Mouse (Mus musculus): ENCODE data around the gene Tedc1. TPM values are rescaled to one million over a fixed set of nuclear protein-coding genes. Genes with fewer than 3 reads are reported as not detected.

The Tedc1 gene
- polyA plus RNA-seq, 1 experiment from 2014 or later = 24.2 TPM

- Histone ChIP-seq H3K9me3 (ENCODE audit: control insufficient read depth, low read length) (no peaks in the 10 kb centered on the region), H3K4me2 (ENCODE audit: low read length) (no peak overlapping the region), H3K4me1 (replicated peaks; ENCODE audit: control insufficient read depth, insufficient read depth, low read length) (peaks cover 20% of the 10 kb centered on the region; the same call in 1 of the 2 replicates), H3K9ac (ENCODE audit: low read length) (no peak overlapping the region), H3K4me3 (ENCODE audit: low read depth, low read length) (no peak overlapping the region), H3K27ac (ENCODE audit: low read depth) (no peak overlapping the region), H3K36me3 (ENCODE audit: control insufficient read depth, insufficient read depth, low read length) (no peaks in the 10 kb centered on the region), H3K27me3 (replicated peaks; ENCODE audit: control insufficient read depth, insufficient read depth, low read length) (peaks cover 14% of the 10 kb centered on the region)
- DNase-seq (ENCODE audit: low spot score) (no peak), ATAC-seq (replicated peaks; ENCODE audit: low FRiP score, low TSS enrichment, low read depth) (no peak)
- WGBS = 72% methylated on average over 3 of the region's 3 CpGs
Measured at GRCm38 (mm10) chr12:113149896-113150295, 6.3 kb upstream of the Tedc1 start.

GRCm38 (mm10) chr12:113150591-113150990, 5.6 kb upstream of the Tedc1 start:
- no peaks in the 10 kb centered on the region for H3K9me3 ChIP-seq (ENCODE audit: control insufficient read depth, low read length)
- H3K4me1 ChIP-seq (replicated peaks; ENCODE audit: control insufficient read depth, insufficient read depth, low read length) = peaks cover 23% of the 10 kb centered on the region
- peaks cover 14% of the 10 kb centered on the region for H3K27me3 ChIP-seq (replicated peaks; ENCODE audit: control insufficient read depth, insufficient read depth, low read length)
- no peak overlapping the region for H3K9ac ChIP-seq (ENCODE audit: low read length)
- no peak overlapping the region for H3K4me3 ChIP-seq (ENCODE audit: low read depth, low read length)
- H3K4me2 ChIP-seq (ENCODE audit: low read length) = no peak overlapping the region
- no peak for ATAC-seq (replicated peaks; ENCODE audit: low FRiP score, low TSS enrichment, low read depth)
- 78% methylated on average over 4 of the region's 4 CpGs for WGBS
- no peak overlapping the region for H3K27ac ChIP-seq (ENCODE audit: low read depth)
- no peak for DNase-seq (ENCODE audit: low spot score)
- no peaks in the 10 kb centered on the region for H3K36me3 ChIP-seq (ENCODE audit: control insufficient read depth, insufficient read depth, low read length)

- H3K9ac ChIP-seq (ENCODE audit: low read length) = no peak overlapping the region
- WGBS = 65% methylated on average over 8 of the region's 8 CpGs
- DNase-seq (ENCODE audit: low spot score) (no peak), ATAC-seq (replicated peaks; ENCODE audit: low FRiP score, low TSS enrichment, low read depth) (no peak)
- H3K4me2 ChIP-seq (ENCODE audit: low read length) = no peak overlapping the region
- no peak overlapping the region for H3K4me3 ChIP-seq (ENCODE audit: low read depth, low read length)
- peaks cover 23% of the 10 kb centered on the region for H3K4me1 ChIP-seq (replicated peaks; ENCODE audit: control insufficient read depth, insufficient read depth, low read length)
- no peak overlapping the region for H3K27ac ChIP-seq (ENCODE audit: low read depth)
- H3K27me3 ChIP-seq (replicated peaks; ENCODE audit: control insufficient read depth, insufficient read depth, low read length) = peaks cover 14% of the 10 kb centered on the region
- H3K36me3 ChIP-seq (ENCODE audit: control insufficient read depth, insufficient read depth, low read length) = no peaks in the 10 kb centered on the region
- H3K9me3 ChIP-seq (ENCODE audit: control insufficient read depth, low read length) = no peaks in the 10 kb centered on the region
Measured at GRCm38 (mm10) chr12:113151046-113151445, 5.2 kb upstream of the Tedc1 start.

- no peak overlapping the region for H3K27ac ChIP-seq (ENCODE audit: low read depth)
- peak overlapping the region; percentile 90 for H3K4me2 ChIP-seq (ENCODE audit: low read length)
- H3K4me1 ChIP-seq (replicated peaks; ENCODE audit: control insufficient read depth, insufficient read depth, low read length) = peaks cover 20% of the 10 kb centered on the region
- no peaks in the 10 kb centered on the region for H3K36me3 ChIP-seq (ENCODE audit: control insufficient read depth, insufficient read depth, low read length)
- no peaks in the 10 kb centered on the region for H3K9me3 ChIP-seq (ENCODE audit: control insufficient read depth, low read length)
- peak overlapping the region; percentile 42 for H3K9ac ChIP-seq (ENCODE audit: low read length)
- ATAC-seq (replicated peaks; ENCODE audit: low FRiP score, low TSS enrichment, low read depth) = no peak
- WGBS = under 1% methylated on average over 35 of the region's 36 CpGs
- peak; percentile 74 for DNase-seq (ENCODE audit: low spot score)
- H3K27me3 ChIP-seq (replicated peaks; ENCODE audit: control insufficient read depth, insufficient read depth, low read length) = peaks cover 14% of the 10 kb centered on the region
- peak overlapping the region; percentile 46 for H3K4me3 ChIP-seq (ENCODE audit: low read depth, low read length)
Measured at GRCm38 (mm10) chr12:113151661-113152271, 4.5 kb upstream of the Tedc1 start.

GRCm38 (mm10) chr12:113152272-113152661, 4.0 kb upstream of the Tedc1 start:
- ATAC-seq (replicated peaks; ENCODE audit: low FRiP score, low TSS enrichment, low read depth) = no peak
- peaks cover 14% of the 10 kb centered on the region for H3K27me3 ChIP-seq (replicated peaks; ENCODE audit: control insufficient read depth, insufficient read depth, low read length)
- DNase-seq (ENCODE audit: low spot score) = no peak
- peak overlapping the region; percentile 90 for H3K4me2 ChIP-seq (ENCODE audit: low read length)
- H3K9me3 ChIP-seq (ENCODE audit: control insufficient read depth, low read length) = no peaks in the 10 kb centered on the region
- peak overlapping the region; percentile 42 for H3K9ac ChIP-seq (ENCODE audit: low read length)
- no peaks in the 10 kb centered on the region for H3K36me3 ChIP-seq (ENCODE audit: control insufficient read depth, insufficient read depth, low read length)
- peaks cover 25% of the 10 kb centered on the region for H3K4me1 ChIP-seq (replicated peaks; ENCODE audit: control insufficient read depth, insufficient read depth, low read length)
- peak overlapping the region; percentile 46 for H3K4me3 ChIP-seq (ENCODE audit: low read depth, low read length)
- no peak overlapping the region for H3K27ac ChIP-seq (ENCODE audit: low read depth)
- 24% methylated on average over 19 of the region's 19 CpGs for WGBS

GRCm38 (mm10) chr12:113152991-113153525, 3.2 kb upstream of the Tedc1 start:
- Histone ChIP-seq H3K9me3 (ENCODE audit: control insufficient read depth, low read length) (no peaks in the 10 kb centered on the region), H3K4me3 (ENCODE audit: low read depth, low read length) (0 out of 2 replicates have a peak overlapping the region, but pooled peaks have one; percentile 46), H3K4me2 (ENCODE audit: low read length) (no peak overlapping the region; the same call in 1 of the 2 replicates), H3K36me3 (ENCODE audit: control insufficient read depth, insufficient read depth, low read length) (no peaks in the 10 kb centered on the region; the same call in 1 of the 2 replicates), H3K4me1 (replicated peaks; ENCODE audit: control insufficient read depth, insufficient read depth, low read length) (peaks cover 25% of the 10 kb centered on the region), H3K27ac (ENCODE audit: low read depth) (no peak overlapping the region), H3K27me3 (replicated peaks; ENCODE audit: control insufficient read depth, insufficient read depth, low read length) (peaks cover 14% of the 10 kb centered on the region), H3K9ac (ENCODE audit: low read length) (no peak overlapping the region)
- WGBS = 80% methylated on average over 6 of the region's 6 CpGs
- DNase-seq (ENCODE audit: low spot score) (no peak), ATAC-seq (replicated peaks; ENCODE audit: low FRiP score, low TSS enrichment, low read depth) (no peak)

GRCm38 (mm10) chr12:113153971-113154370, 2.2 kb upstream of the Tedc1 start:
- H3K27me3 ChIP-seq (replicated peaks; ENCODE audit: control insufficient read depth, insufficient read depth, low read length) = peaks cover 14% of the 10 kb centered on the region
- DNase-seq (ENCODE audit: low spot score) = no peak
- H3K36me3 ChIP-seq (ENCODE audit: control insufficient read depth, insufficient read depth, low read length) = no peaks in the 10 kb centered on the region; the same call in 1 of the 2 replicates
- H3K9me3 ChIP-seq (ENCODE audit: control insufficient read depth, low read length) = no peaks in the 10 kb centered on the region
- H3K9ac ChIP-seq (ENCODE audit: low read length) = no peak overlapping the region
- no peak overlapping the region for H3K27ac ChIP-seq (ENCODE audit: low read depth)
- no peak for ATAC-seq (replicated peaks; ENCODE audit: low FRiP score, low TSS enrichment, low read depth)
- H3K4me2 ChIP-seq (ENCODE audit: low read length) = no peak overlapping the region
- 95% methylated on average over 7 of the region's 7 CpGs for WGBS
- H3K4me3 ChIP-seq (ENCODE audit: low read depth, low read length) = no peak overlapping the region
- H3K4me1 ChIP-seq (replicated peaks; ENCODE audit: control insufficient read depth, insufficient read depth, low read length) = peaks cover 21% of the 10 kb centered on the region

- no peak for ATAC-seq (replicated peaks; ENCODE audit: low FRiP score, low TSS enrichment, low read depth)
- H3K4me2 ChIP-seq (ENCODE audit: low read length) = peak overlapping the region; percentile 66
- H3K9me3 ChIP-seq (ENCODE audit: control insufficient read depth, low read length) = no peaks in the 10 kb centered on the region
- 83% methylated on average over 6 of the region's 6 CpGs for WGBS
- no peak for DNase-seq (ENCODE audit: low spot score)
- H3K27me3 ChIP-seq (replicated peaks; ENCODE audit: control insufficient read depth, insufficient read depth, low read length) = peaks cover 14% of the 10 kb centered on the region
- peaks cover 21% of the 10 kb centered on the region for H3K4me1 ChIP-seq (replicated peaks; ENCODE audit: control insufficient read depth, insufficient read depth, low read length)
- H3K4me3 ChIP-seq (ENCODE audit: low read depth, low read length) = no peak overlapping the region
- H3K27ac ChIP-seq (ENCODE audit: low read depth) = no peak overlapping the region
- H3K36me3 ChIP-seq (ENCODE audit: control insufficient read depth, insufficient read depth, low read length) = no peaks in the 10 kb centered on the region; the same call in 1 of the 2 replicates
- H3K9ac ChIP-seq (ENCODE audit: low read length) = no peak overlapping the region
Measured at GRCm38 (mm10) chr12:113154747-113155075, 1.5 kb upstream of the Tedc1 start.
